Mouse (Mus musculus) neutrophil, adult 65 days (primary cell): Measurements from ENCODE around the gene Crispld2. TPM values are rescaled to one million over a fixed set of nuclear protein-coding genes. Genes with fewer than 3 reads are reported as not detected.

ENCODE experiments used
- total RNA-seq: library from RNA; stranded (reverse); gene quantifications from 2 replicates; pipeline ENCODE4 v1.2.4, GENCODE M21; 2023

Gene Crispld2
- 103 and 118 TPM in 2 replicates for total RNA-seq

DNA sequence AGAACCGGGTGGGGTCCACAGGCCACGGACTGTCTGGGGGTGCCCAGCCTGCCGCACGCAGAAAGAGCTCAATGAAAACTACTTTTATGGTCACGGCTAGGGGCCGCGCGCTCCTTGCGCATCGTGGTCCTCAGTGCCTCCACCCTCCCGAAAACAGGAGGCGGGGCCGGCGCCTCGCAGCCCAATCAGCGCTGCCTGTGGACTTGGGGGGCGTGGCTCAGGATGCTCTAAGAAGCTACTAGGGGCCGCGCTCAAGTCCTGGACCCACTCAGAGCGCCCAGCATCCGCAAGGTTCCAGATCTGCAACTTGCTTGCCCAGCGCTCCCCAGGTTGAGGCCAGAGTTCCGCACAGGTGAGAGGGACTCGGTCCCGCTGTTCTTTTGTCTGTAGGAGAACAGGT is at the start of gene Crispld2:
Gene Crispld2, plus strand, starts transcription at position 190 of the 400 bp plus-strand sequence.

GRCm38 (mm10) chr8:120101068-120101972 is 109.1 kb downstream of the Crispld2 start, which contains the start of gene Zdhhc7:
TSS of gene Zdhhc7 (minus strand) at chr8:120101482.

Other genes starting within 250 kb of the Crispld2 start
- gene Tldc1, start 214.0 kb upstream of the Crispld2 start, total RNA-seq: 7.8 and 8.8 TPM in 2 replicates
- gene Cotl1, start 151.9 kb upstream of the Crispld2 start, total RNA-seq: 958 and 1,043 TPM in 2 replicates
- 15.3 and 21.9 TPM in 2 replicates for gene Klhl36, start 130.2 kb upstream of the Crispld2 start, total RNA-seq
- gene Usp10, start 82.1 kb upstream of the Crispld2 start, total RNA-seq: 13.7 and 16.1 TPM in 2 replicates
- 6.4 and 17.4 TPM in 2 replicates for gene Gm20388, start 81.6 kb upstream of the Crispld2 start, total RNA-seq
- gene Zdhhc7, start 109.0 kb downstream of the Crispld2 start, total RNA-seq: 50.3 and 71.0 TPM in 2 replicates
- 219 and 258 TPM in 2 replicates for gene 6430548M08Rik, start 121.7 kb downstream of the Crispld2 start, total RNA-seq
- gene Fam92b, start 185.0 kb downstream of the Crispld2 start, total RNA-seq: not detected in 2 replicates
- 43.1 and 45.8 TPM in 2 replicates for gene Gse1, start 236.0 kb downstream of the Crispld2 start, total RNA-seq